Mouse (Mus musculus) midbrain, embryonic 14.5 days (tissue): ENCODE measurements around the gene Ldlrap1. TPM values are rescaled to one million over a fixed set of nuclear protein-coding genes. Genes with fewer than 3 reads are reported as not detected.

ENCODE experiments used
- ATAC-seq: fragments of 200-750 bp; cut with Nextera tagmentation; 2 replicates; pipeline ENCODE4 v1.8.0; 2017; ENCODE audit warnings: moderate number of reproducible peaks, moderate library complexity; ENCODE audit not compliant: low FRiP score, low TSS enrichment
- DNase-seq: peaks from one replicate; pipeline ENCODE4 v3.0.0-alpha.2; 2015
- H3K27ac ChIP-seq: fragments of 300-500 bp; sonication (generic); replicated peaks from 2 replicates; pipeline ENCODE4 v1.5.1; 2014; ENCODE audit warnings: mild to moderate bottlenecking, low read depth, low read length, moderate library complexity
- H3K27me3 ChIP-seq: fragments of 300-500 bp; sonication (generic); 2 replicates; pipeline ENCODE4 v1.6.1; 2014; ENCODE audit warnings: low read length, control low read depth, mixed read lengths; ENCODE audit not compliant: control insufficient read depth, insufficient read depth
- H3K36me3 ChIP-seq: fragments of 300-500 bp; sonication (generic); 2 replicates; pipeline ENCODE4 v1.6.1; 2014; ENCODE audit warnings: low read length, control low read depth; ENCODE audit not compliant: control insufficient read depth, insufficient read depth
- H3K4me1 ChIP-seq: fragments of 300-500 bp; sonication (generic); 2 replicates; pipeline ENCODE4 v1.6.1; 2014; ENCODE audit warnings: mild to moderate bottlenecking, antibody characterized with exemption, low read length, control low read depth; ENCODE audit not compliant: control insufficient read depth, insufficient read depth
- H3K4me2 ChIP-seq: fragments of 300-500 bp; sonication (generic); 2 replicates; pipeline ENCODE4 v1.6.1; 2014; ENCODE audit warnings: mild to moderate bottlenecking, low read length, moderate library complexity
- H3K4me3 ChIP-seq: fragments of 300-500 bp; sonication (generic); replicated peaks from 2 replicates; pipeline ENCODE4 v1.5.1; 2014; ENCODE audit warnings: low read depth, low read length
- H3K9ac ChIP-seq: fragments of 300-500 bp; sonication (generic); replicated peaks from 2 replicates; pipeline ENCODE4 v1.6.1; 2014; ENCODE audit warnings: mild to moderate bottlenecking, low read length, moderate library complexity
- H3K9me3 ChIP-seq: fragments of 300-500 bp; sonication (generic); 2 replicates; pipeline ENCODE4 v1.6.1; 2016; ENCODE audit warnings: low read length, control low read depth, mixed read lengths; ENCODE audit not compliant: control insufficient read depth
- WGBS: fragments of 180-500 bp; shearing (Covaris S2); extraction: QIAGEN DNeasy Blood & Tissue Kit; methylation state at CpG from one replicate; pipeline ENCODE4 v1.1.7; 2014; 5-methylcytosine and 5-hydroxymethylcytosine counted together
- polyA plus RNA-seq: library from polyadenylated mRNA; unstranded; fragments of >200 nt; fragmentation: Nextera tagmentation; extraction: Ambion mirVana; gene quantifications from 2 replicates; pipeline ENCODE4 v1.2.1, GENCODE M21; 2014

Gene Ldlrap1
- polyA plus RNA-seq, 1 experiment from 2014 or later: 1.9 TPM

GRCm38 (mm10) chr4:134739530-134739929 lies 28.3 kb downstream of the Ldlrap1 start:
- H3K4me1 ChIP-seq: 0 out of 2 replicates have a peak, but pooled peaks cover 7% of the 10 kb centered on the region
- no peak overlapping the region for H3K9ac ChIP-seq
- ATAC-seq (no peak), DNase-seq (no peak)
- H3K9me3 ChIP-seq: no peaks in the 10 kb centered on the region
- no peak overlapping the region for H3K4me3 ChIP-seq
- H3K4me2 ChIP-seq: no peak overlapping the region
- no peaks in the 10 kb centered on the region for H3K36me3 ChIP-seq
- 87% methylated on average over 3 of the region's 3 CpGs for WGBS
- H3K27me3 ChIP-seq: no peaks in the 10 kb centered on the region
- H3K27ac ChIP-seq: no peak overlapping the region

- Histone ChIP-seq H3K4me1 (no peaks in the 10 kb centered on the region), H3K9me3 (no peaks in the 10 kb centered on the region), H3K9ac (no peak overlapping the region), H3K4me2 (no peak overlapping the region), H3K27me3 (no peaks in the 10 kb centered on the region), H3K27ac (no peak overlapping the region), H3K36me3 (no peaks in the 10 kb centered on the region), H3K4me3 (no peak overlapping the region)
- DNase-seq (peak; percentile 38), ATAC-seq (no peak)
- 59% methylated on average over 14 of the region's 14 CpGs for WGBS
These were observed 30.4 kb downstream of the Ldlrap1 start for GRCm38 (mm10) chr4:134737365-134737910.

- no peak for ATAC-seq
- Histone ChIP-seq H3K4me3 (no peak overlapping the region), H3K4me1 (no peaks in the 10 kb centered on the region), H3K36me3 (no peaks in the 10 kb centered on the region), H3K27me3 (no peaks in the 10 kb centered on the region), H3K9ac (no peak overlapping the region), H3K9me3 (no peaks in the 10 kb centered on the region), H3K27ac (no peak overlapping the region), H3K4me2 (no peak overlapping the region)
- DNase-seq: no peak
- 70% methylated on average over 7 of the region's 7 CpGs for WGBS
These were observed 31.7 kb downstream of the Ldlrap1 start for GRCm38 (mm10) chr4:134736147-134736546.

- Histone ChIP-seq H3K4me2 (no peak overlapping the region), H3K9me3 (no peaks in the 10 kb centered on the region), H3K27me3 (no peaks in the 10 kb centered on the region), H3K9ac (no peak overlapping the region), H3K36me3 (no peaks in the 10 kb centered on the region), H3K27ac (no peak overlapping the region), H3K4me3 (no peak overlapping the region), H3K4me1 (peaks cover 8% of the 10 kb centered on the region)
- 58% methylated on average over 9 of the region's 9 CpGs for WGBS
- no peak for DNase-seq
- ATAC-seq: no peak
These were observed 33.2 kb downstream of the Ldlrap1 start for GRCm38 (mm10) chr4:134734629-134735081.

- no peaks in the 10 kb centered on the region for H3K9me3 ChIP-seq
- H3K36me3 ChIP-seq: no peaks in the 10 kb centered on the region
- peaks cover 8% of the 10 kb centered on the region for H3K4me1 ChIP-seq
- H3K9ac ChIP-seq: no peak overlapping the region
- no peaks in the 10 kb centered on the region for H3K27me3 ChIP-seq
- H3K27ac ChIP-seq: no peak overlapping the region
- H3K4me2 ChIP-seq: no peak overlapping the region
- ATAC-seq (no peak), DNase-seq (no peak)
- WGBS: 6% methylated on average over 12 of the region's 13 CpGs
- no peak overlapping the region for H3K4me3 ChIP-seq
These were observed 33.7 kb downstream of the Ldlrap1 start for GRCm38 (mm10) chr4:134734038-134734628.

GRCm38 (mm10) chr4:134733371-134733770 lies 34.5 kb downstream of the Ldlrap1 start:
- Histone ChIP-seq H3K27ac (no peak overlapping the region), H3K36me3 (no peaks in the 10 kb centered on the region), H3K9ac (no peak overlapping the region), H3K4me3 (no peak overlapping the region), H3K4me1 (peaks cover 8% of the 10 kb centered on the region), H3K9me3 (no peaks in the 10 kb centered on the region), H3K27me3 (no peaks in the 10 kb centered on the region), H3K4me2 (no peak overlapping the region)
- ATAC-seq: no peak
- WGBS: 37% methylated on average over 9 of the region's 9 CpGs
- DNase-seq: no peak

- 5% methylated on average over 8 of the region's 8 CpGs for WGBS
- no peak for ATAC-seq
These were observed 37.7 kb downstream of the Ldlrap1 start for GRCm38 (mm10) chr4:134730106-134730505.

GRCm38 (mm10) chr4:134725735-134726345 lies 42.0 kb downstream of the Ldlrap1 start:
- no peaks in the 10 kb centered on the region for H3K9me3 ChIP-seq
- DNase-seq (no peak), ATAC-seq (no peak)
- H3K4me2 ChIP-seq: no peak overlapping the region
- no peak overlapping the region for H3K9ac ChIP-seq
- H3K27ac ChIP-seq: no peak overlapping the region
- H3K4me3 ChIP-seq: no peak overlapping the region
- no peaks in the 10 kb centered on the region for H3K27me3 ChIP-seq
- H3K4me1 ChIP-seq: peaks cover 8% of the 10 kb centered on the region
- 76% methylated on average over 13 of the region's 13 CpGs for WGBS
- no peaks in the 10 kb centered on the region for H3K36me3 ChIP-seq

More at GRCm38 (mm10) chr4:134730106-134730505, 37.7 kb downstream of the Ldlrap1 start:
- H3K9ac ChIP-seq: no peak overlapping the region
- no peaks in the 10 kb centered on the region for H3K27me3 ChIP-seq
- H3K4me3 ChIP-seq: no peak overlapping the region
- no peak overlapping the region for H3K27ac ChIP-seq
- H3K4me2 ChIP-seq: no peak overlapping the region
- no peaks in the 10 kb centered on the region for H3K9me3 ChIP-seq
- peaks cover 8% of the 10 kb centered on the region for H3K4me1 ChIP-seq
- no peaks in the 10 kb centered on the region for H3K36me3 ChIP-seq
- peak; percentile 52 for DNase-seq

GRCm38 (mm10) chr4:134724974-134725373 lies 42.9 kb downstream of the Ldlrap1 start:
- no peaks in the 10 kb centered on the region for H3K9me3 ChIP-seq
- DNase-seq (no peak), ATAC-seq (no peak)
- peaks cover 3% of the 10 kb centered on the region for H3K4me1 ChIP-seq
- 70% methylated on average over 4 of the region's 4 CpGs for WGBS
- no peak overlapping the region for H3K27ac ChIP-seq
- H3K27me3 ChIP-seq: no peaks in the 10 kb centered on the region
- no peaks in the 10 kb centered on the region for H3K36me3 ChIP-seq
- H3K4me2 ChIP-seq: no peak overlapping the region
- no peak overlapping the region for H3K4me3 ChIP-seq
- H3K9ac ChIP-seq: no peak overlapping the region
